Mouse (Mus musculus): ENCODE data around the gene Tmem200b. TPM values are rescaled to one million over a fixed set of nuclear protein-coding genes. Genes with fewer than 3 reads are reported as not detected.
A peak's percentile ranks its signal among the peaks of the same experiment; 100 is the strongest.

Tmem200b gene
- polyA plus RNA-seq, 2 experiments: 9.5 to 25.3 TPM

DNA sequence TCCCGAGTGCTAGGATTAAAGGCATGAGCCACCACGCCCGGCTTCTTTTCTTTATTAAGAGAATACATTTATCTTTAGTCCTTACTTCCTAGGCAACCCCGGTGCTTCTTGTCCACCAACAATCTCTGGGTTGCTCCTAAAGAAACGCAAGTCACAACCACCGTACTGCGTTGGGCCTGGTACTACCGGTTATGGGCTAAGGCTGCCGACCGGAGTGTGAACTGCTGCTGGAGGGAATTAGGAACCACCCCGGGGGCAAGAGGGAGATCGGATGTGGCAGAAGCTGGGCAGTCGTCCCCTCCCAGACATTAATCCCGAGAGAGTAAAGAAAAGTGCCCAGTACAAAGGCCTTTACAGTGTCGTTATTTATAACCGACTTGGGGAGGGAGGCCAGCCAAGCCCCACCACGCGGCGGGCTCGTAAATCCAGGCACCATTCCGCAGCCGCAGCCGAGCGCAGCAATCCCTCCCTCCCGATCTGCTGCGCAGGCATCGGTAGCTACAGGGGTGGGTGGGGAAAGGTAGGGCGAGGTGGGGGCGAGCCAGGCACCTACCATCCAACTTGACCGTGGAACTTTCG is 6.6 kb upstream of the Tmem200b start:
- Histone ChIP-seq H3K4me2 (replicated peaks; ENCODE audit: low read depth, low read length, severe bottlenecking) (peak overlapping the region; percentile 40), H3K27ac (replicated peaks; ENCODE audit: low read depth, low read length) (peak overlapping the region; percentile 49; the same call in 1 of the 2 replicates), H3K36me3 (ENCODE audit: control insufficient read depth, insufficient read depth, low read length) (no peaks in the 10 kb centered on the region), H3K4me3 (replicated peaks; ENCODE audit: low read length) (peak overlapping the region; percentile 9), H3K9me3 (ENCODE audit: control insufficient read depth, low read length) (no peaks in the 10 kb centered on the region), H3K27me3 (ENCODE audit: control insufficient read depth, insufficient read depth, low read length) (no peaks in the 10 kb centered on the region; the same call in 1 of the 2 replicates), H3K9ac (ENCODE audit: low read depth, low read length, severe bottlenecking) (no peak overlapping the region), H3K4me1 (ENCODE audit: control insufficient read depth, insufficient read depth, low read length) (peaks cover 54% of the 10 kb centered on the region)
- ATAC-seq (ENCODE audit: low FRiP score, low read depth) (no peak), DNase-seq (ENCODE audit: low spot score) (peak; percentile 64)
- WGBS: 3% methylated on average over 31 of the region's 31 CpGs
- no peak for TF ChIP-seq POLR2A (IDR thresholded peaks at IDR 0.05; ENCODE audit: borderline replicate concordance, extremely low read depth, insufficient read depth, insufficient read length)

DNA sequence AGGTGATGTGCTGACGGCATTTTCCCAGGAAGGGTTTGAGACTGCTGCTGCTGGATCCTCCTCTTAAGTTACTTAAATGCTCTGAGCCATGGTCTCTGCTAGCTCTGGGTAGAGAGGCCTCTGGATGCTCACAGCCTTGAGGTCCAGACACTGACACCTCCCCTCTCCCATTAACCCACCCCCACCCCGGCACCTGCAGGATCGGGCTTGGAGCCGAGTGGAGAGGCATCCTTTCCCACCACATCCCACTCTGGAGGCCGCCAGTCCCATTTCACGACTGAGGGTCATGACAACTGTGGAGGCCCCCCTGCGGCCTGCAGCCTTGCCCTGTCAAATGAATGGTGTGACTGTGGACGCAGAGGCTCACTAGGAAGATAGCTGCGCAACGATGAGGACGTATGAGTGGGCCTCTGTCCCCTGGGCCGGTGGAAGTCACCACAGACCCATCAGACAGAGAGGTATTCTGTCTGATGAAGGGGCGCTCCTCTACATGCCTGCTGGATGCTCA is 5.7 kb upstream of the Tmem200b start:
- H3K9me3 ChIP-seq (ENCODE audit: control insufficient read depth, low read length): no peaks in the 10 kb centered on the region
- peak overlapping the region; percentile 40 for H3K4me2 ChIP-seq (replicated peaks; ENCODE audit: low read depth, low read length, severe bottlenecking)
- H3K9ac ChIP-seq (ENCODE audit: low read depth, low read length, severe bottlenecking): no peak overlapping the region
- H3K4me1 ChIP-seq (ENCODE audit: control insufficient read depth, insufficient read depth, low read length): peaks cover 50% of the 10 kb centered on the region
- H3K36me3 ChIP-seq (ENCODE audit: control insufficient read depth, insufficient read depth, low read length): no peaks in the 10 kb centered on the region
- WGBS: 21% methylated on average over 13 of the region's 13 CpGs
- H3K27ac ChIP-seq (replicated peaks; ENCODE audit: low read depth, low read length): no peak overlapping the region
- TF ChIP-seq POLR2A (IDR thresholded peaks at IDR 0.05; ENCODE audit: borderline replicate concordance, extremely low read depth, insufficient read depth, insufficient read length): no peak
- H3K27me3 ChIP-seq (ENCODE audit: control insufficient read depth, insufficient read depth, low read length): no peaks in the 10 kb centered on the region; the same call in 1 of the 2 replicates
- ATAC-seq (ENCODE audit: low FRiP score, low read depth): no peak
- DNase-seq (ENCODE audit: low spot score): no peak
- H3K4me3 ChIP-seq (replicated peaks; ENCODE audit: low read length): peak overlapping the region; percentile 9

DNA sequence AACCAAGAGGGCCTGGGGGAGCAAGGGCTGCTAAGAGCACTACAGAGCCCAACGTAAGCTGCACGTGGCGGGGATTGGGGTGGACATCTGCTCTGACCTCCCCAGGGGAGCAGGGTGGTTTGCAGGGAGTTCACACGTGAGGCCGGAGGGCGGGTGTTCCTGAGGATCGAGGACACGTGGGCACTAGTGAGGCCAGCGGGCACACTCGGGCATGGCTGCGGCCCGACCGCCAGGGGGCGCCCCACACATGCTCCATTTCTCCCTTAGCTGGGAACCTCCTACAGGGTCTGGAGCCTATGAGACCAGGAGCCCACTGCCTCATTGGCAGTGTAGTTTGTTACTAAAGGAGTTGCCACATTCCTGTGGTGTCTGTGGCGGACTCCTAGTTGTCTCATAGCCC is 5.1 kb upstream of the Tmem200b start:
- Histone ChIP-seq H3K9ac (ENCODE audit: low read depth, low read length, severe bottlenecking) (no peak overlapping the region), H3K27me3 (ENCODE audit: control insufficient read depth, insufficient read depth, low read length) (no peaks in the 10 kb centered on the region; the same call in 1 of the 2 replicates), H3K27ac (replicated peaks; ENCODE audit: low read depth, low read length) (no peak overlapping the region), H3K9me3 (ENCODE audit: control insufficient read depth, low read length) (no peaks in the 10 kb centered on the region), H3K36me3 (ENCODE audit: control insufficient read depth, insufficient read depth, low read length) (no peaks in the 10 kb centered on the region), H3K4me1 (ENCODE audit: control insufficient read depth, insufficient read depth, low read length) (peaks cover 47% of the 10 kb centered on the region), H3K4me2 (replicated peaks; ENCODE audit: low read depth, low read length, severe bottlenecking) (no peak overlapping the region), H3K4me3 (replicated peaks; ENCODE audit: low read length) (no peak overlapping the region)
- WGBS: 7% methylated on average over 15 of the region's 15 CpGs
- peak; percentile 60 for DNase-seq (ENCODE audit: low spot score)
- no peak for TF ChIP-seq POLR2A (IDR thresholded peaks at IDR 0.05; ENCODE audit: borderline replicate concordance, extremely low read depth, insufficient read depth, insufficient read length)
- no peak for ATAC-seq (ENCODE audit: low FRiP score, low read depth)

DNA sequence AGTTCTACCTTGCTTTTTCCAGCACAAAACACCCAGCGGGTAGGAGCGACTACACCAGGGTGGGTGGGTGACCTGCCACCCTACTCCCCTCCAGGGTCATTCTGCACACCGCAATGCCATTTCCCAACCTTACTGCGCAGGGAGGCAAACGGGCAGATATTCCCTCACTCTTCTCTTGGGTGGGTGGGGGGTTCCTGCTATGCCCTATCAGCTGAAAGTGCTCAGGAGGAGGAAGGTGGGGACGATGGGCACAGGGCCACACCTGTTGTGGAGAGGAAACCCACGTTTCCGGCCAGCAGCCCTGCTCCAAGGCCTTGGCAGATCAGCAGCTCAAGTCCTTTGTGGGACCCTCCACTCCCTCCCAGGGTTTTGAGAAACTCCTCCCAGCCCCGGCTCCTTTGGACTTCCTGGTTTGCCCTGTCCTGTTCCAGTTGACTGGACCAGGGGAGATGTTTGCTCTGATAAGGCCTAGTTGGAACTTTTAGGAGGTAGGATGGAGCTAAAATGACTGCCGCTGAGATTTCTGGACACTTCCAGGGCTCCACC is 4.5 kb upstream of the Tmem200b start:
- no peak for ATAC-seq (ENCODE audit: low FRiP score, low read depth)
- Histone ChIP-seq H3K36me3 (ENCODE audit: control insufficient read depth, insufficient read depth, low read length) (no peaks in the 10 kb centered on the region), H3K4me3 (replicated peaks; ENCODE audit: low read length) (no peak overlapping the region), H3K27me3 (ENCODE audit: control insufficient read depth, insufficient read depth, low read length) (peaks cover 1% of the 10 kb centered on the region; the same call in 1 of the 2 replicates), H3K4me1 (ENCODE audit: control insufficient read depth, insufficient read depth, low read length) (peaks cover 50% of the 10 kb centered on the region), H3K9ac (ENCODE audit: low read depth, low read length, severe bottlenecking) (no peak overlapping the region), H3K4me2 (replicated peaks; ENCODE audit: low read depth, low read length, severe bottlenecking) (no peak overlapping the region), H3K9me3 (ENCODE audit: control insufficient read depth, low read length) (no peaks in the 10 kb centered on the region), H3K27ac (replicated peaks; ENCODE audit: low read depth, low read length) (no peak overlapping the region)
- DNase-seq (ENCODE audit: low spot score): no peak
- no peak for TF ChIP-seq POLR2A (IDR thresholded peaks at IDR 0.05; ENCODE audit: borderline replicate concordance, extremely low read depth, insufficient read depth, insufficient read length)
- 79% methylated on average over 10 of the region's 10 CpGs for WGBS

DNA sequence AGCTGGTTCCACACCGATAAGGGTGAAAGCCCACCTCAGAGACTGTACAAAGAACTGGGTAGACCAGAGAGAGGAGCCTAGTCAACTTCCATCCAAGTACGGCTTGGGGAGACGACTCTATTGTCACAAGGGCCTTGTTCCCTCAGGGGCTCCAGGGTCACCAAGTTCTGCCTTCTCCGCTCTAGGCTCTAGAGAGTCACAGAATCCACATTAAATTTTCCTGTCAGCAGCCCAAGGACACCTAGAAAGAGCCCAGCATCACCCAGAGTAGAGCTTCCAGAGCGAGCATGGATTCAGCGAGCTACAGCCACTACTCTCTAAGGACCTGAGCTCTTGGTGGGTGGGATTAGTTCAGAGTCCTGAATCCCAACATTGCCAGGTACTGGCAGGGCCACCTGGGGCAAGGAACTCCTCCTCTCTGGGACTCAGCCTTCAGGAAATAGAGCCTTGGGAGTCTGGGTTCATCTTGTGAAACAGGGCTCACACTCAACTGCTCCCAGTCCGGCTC is 3.5 kb upstream of the Tmem200b start:
- no peak for ATAC-seq (ENCODE audit: low FRiP score, low read depth)
- H3K9ac ChIP-seq (ENCODE audit: low read depth, low read length, severe bottlenecking): 0 out of 2 replicates have a peak overlapping the region, but pooled peaks have one; percentile 12
- H3K4me2 ChIP-seq (replicated peaks; ENCODE audit: low read depth, low read length, severe bottlenecking): peak overlapping the region; percentile 71
- H3K27ac ChIP-seq (replicated peaks; ENCODE audit: low read depth, low read length): no peak overlapping the region
- H3K36me3 ChIP-seq (ENCODE audit: control insufficient read depth, insufficient read depth, low read length): peaks cover 9% of the 10 kb centered on the region
- no peak for DNase-seq (ENCODE audit: low spot score)
- TF ChIP-seq POLR2A (IDR thresholded peaks at IDR 0.05; ENCODE audit: borderline replicate concordance, extremely low read depth, insufficient read depth, insufficient read length): no peak
- H3K9me3 ChIP-seq (ENCODE audit: control insufficient read depth, low read length): no peaks in the 10 kb centered on the region
- peaks cover 11% of the 10 kb centered on the region for H3K27me3 ChIP-seq (ENCODE audit: control insufficient read depth, insufficient read depth, low read length)
- H3K4me3 ChIP-seq (replicated peaks; ENCODE audit: low read length): no peak overlapping the region
- 52% methylated on average over 7 of the region's 7 CpGs for WGBS
- H3K4me1 ChIP-seq (ENCODE audit: control insufficient read depth, insufficient read depth, low read length): peaks cover 58% of the 10 kb centered on the region
